Mouse (Mus musculus): Measurements from ENCODE around the gene Grhl3. TPM values are rescaled to one million over a fixed set of nuclear protein-coding genes. Genes with fewer than 3 reads are reported as not detected.

Gene Grhl3
- 0.15 and 0.19 TPM in 2 replicates for polyA plus RNA-seq (2012; rRNA removed)

GRCm38 (mm10) chr4:135573251-135573808 is at the start of gene Grhl3:
Gene Grhl3 (minus strand): TSS chr4:135573630.

GRCm38 (mm10) chr4:135494521-135495396 is 78.7 kb downstream of the Grhl3 start, which contains the start of the genes Stpg1 and Nipal3:
Gene Stpg1 (plus strand): TSS chr4:135494790.
Gene Nipal3 (minus strand): TSS chr4:135495038.

Other genes starting within 250 kb of the Grhl3 start
- 39.1 and 49.0 TPM in 2 replicates for gene Srrm1, start 220.3 kb downstream of the Grhl3 start, polyA plus RNA-seq (2012; rRNA removed)
- gene Ncmap, start 175.4 kb downstream of the Grhl3 start, polyA plus RNA-seq (2012; rRNA removed): 0.02 and 0.05 TPM in 2 replicates
- 2.0 and 2.5 TPM in 2 replicates for gene Rcan3, start 139.8 kb downstream of the Grhl3 start, polyA plus RNA-seq (2012; rRNA removed)
- gene Stpg1, start 78.8 kb downstream of the Grhl3 start, polyA plus RNA-seq (2012; rRNA removed): not detected in 2 replicates
- gene Nipal3, start 78.6 kb downstream of the Grhl3 start, polyA plus RNA-seq (2012; rRNA removed): 2.5 and 2.9 TPM in 2 replicates
- 0.08 and 0.09 TPM in 2 replicates for gene Ifnlr1, start 112.7 kb upstream of the Grhl3 start, polyA plus RNA-seq (2012; rRNA removed)
- 1.0 and 1.1 TPM in 2 replicates for gene Il22ra1, start 154.5 kb upstream of the Grhl3 start, polyA plus RNA-seq (2012; rRNA removed)
- gene Myom3, start 186.1 kb upstream of the Grhl3 start, polyA plus RNA-seq (2012; rRNA removed): 0.07 and 0.33 TPM in 2 replicates

Measured in liver, embryonic 14 days (tissue).